ENCODE assay signal across 8 mouse cellular contexts in genomic region chr8:48221724-48222428, GRCm38 (mm10).
DNase-seq lines count a peak whose midpoint lies in the region; ATAC-seq and TF ChIP-seq lines count a peak whose summit lies in the region.

No protein-coding gene starts in this region.

- H3K4me3 ChIP-seq in lung, embryonic 14.5 days (ENCODE audit: low read depth, low read length) = peak overlapping the region; percentile 34
- H3K4me3 ChIP-seq in forebrain, embryonic 11.5 days (ENCODE audit: low read depth, low read length) = peak overlapping the region; percentile 22; the same call in 1 of the 2 replicates
- peak overlapping the region; percentile 38 for H3K4me3 ChIP-seq in kidney, embryonic 15.5 days (replicated peaks)
- H3K4me3 ChIP-seq in neural tube, embryonic 12.5 days = peak overlapping the region; percentile 16; the same call in 1 of the 2 replicates

- peak overlapping the region; percentile 55 for H3K9ac ChIP-seq in lung, embryonic 14.5 days
- H3K9ac ChIP-seq in forebrain, embryonic 11.5 days (ENCODE audit: low read length) = peak overlapping the region; percentile 41; the same call in 1 of the 2 replicates
- peak overlapping the region; percentile 39 for H3K9ac ChIP-seq in kidney, embryonic 15.5 days
- H3K9ac ChIP-seq in neural tube, embryonic 12.5 days = no peak overlapping the region

- no peak for DNase-seq in lung, embryonic 14.5 days
- no peak for DNase-seq in lung, postnatal 10 days
- peak; percentile 63 for DNase-seq in forebrain, embryonic 11.5 days (ENCODE audit: low spot score)
- no peak for DNase-seq in gastrocnemius, postnatal 10 days
- DNase-seq in spleen, postnatal 4 days (ENCODE audit: low spot score in 2 of 2) = no peak

- no peaks in the 10 kb centered on the region for H3K9me3 ChIP-seq in lung, embryonic 14.5 days (ENCODE audit: low read depth, low read length)
- H3K9me3 ChIP-seq in forebrain, embryonic 11.5 days (ENCODE audit: control insufficient read depth, low read length) = no peaks in the 10 kb centered on the region
- H3K9me3 ChIP-seq in kidney, embryonic 15.5 days (replicated peaks) = no peaks in the 10 kb centered on the region
- no peaks in the 10 kb centered on the region for H3K9me3 ChIP-seq in neural tube, embryonic 12.5 days

- no peaks in the 10 kb centered on the region for H3K36me3 ChIP-seq in lung, embryonic 14.5 days (ENCODE audit: insufficient read depth)
- H3K36me3 ChIP-seq in forebrain, embryonic 11.5 days (ENCODE audit: control insufficient read depth, insufficient read depth, low read length) = no peaks in the 10 kb centered on the region
- no peaks in the 10 kb centered on the region for H3K36me3 ChIP-seq in kidney, embryonic 15.5 days
- H3K36me3 ChIP-seq in neural tube, embryonic 12.5 days = no peaks in the 10 kb centered on the region

- TF ChIP-seq CTCF in lung, embryonic 14.5 days (IDR thresholded peaks at IDR 0.05; ENCODE audit: low read depth) = no peak

- H3K27ac ChIP-seq in lung, embryonic 14.5 days (ENCODE audit: low read depth) = no peak overlapping the region
- H3K27ac ChIP-seq in forebrain, embryonic 11.5 days (ENCODE audit: low read depth, low read length) = no peak overlapping the region
- H3K27ac ChIP-seq in kidney, embryonic 15.5 days = no peak overlapping the region
- no peak overlapping the region for H3K27ac ChIP-seq in neural tube, embryonic 12.5 days

- no peaks in the 10 kb centered on the region for H3K4me1 ChIP-seq in lung, embryonic 14.5 days (ENCODE audit: insufficient read depth)
- H3K4me1 ChIP-seq in forebrain, embryonic 11.5 days (replicated peaks; ENCODE audit: control insufficient read depth, insufficient read depth, low read length) = peaks cover 22% of the 10 kb centered on the region
- peaks cover 26% of the 10 kb centered on the region for H3K4me1 ChIP-seq in kidney, embryonic 15.5 days
- H3K4me1 ChIP-seq in neural tube, embryonic 12.5 days = peaks cover 18% of the 10 kb centered on the region

- H3K4me2 ChIP-seq in lung, embryonic 14.5 days = peak overlapping the region; percentile 68
- peak overlapping the region; percentile 51 for H3K4me2 ChIP-seq in forebrain, embryonic 11.5 days (ENCODE audit: low read depth, low read length, severe bottlenecking)
- H3K4me2 ChIP-seq in kidney, embryonic 15.5 days = peak overlapping the region; percentile 69
- H3K4me2 ChIP-seq in neural tube, embryonic 12.5 days (replicated peaks) = peak overlapping the region; percentile 62

- 9% methylated on average over 16 of the region's 16 CpGs for WGBS in lung, embryonic 14.5 days
- WGBS in forebrain, embryonic 11.5 days = 18% methylated on average over 16 of the region's 16 CpGs
- 11% methylated on average over 16 of the region's 16 CpGs for WGBS in kidney, embryonic 15.5 days
- WGBS in neural tube, embryonic 12.5 days = 25% methylated on average over 16 of the region's 16 CpGs

- ATAC-seq in lung, embryonic 14.5 days (ENCODE audit: insufficient read depth) = peak; percentile 37
- ATAC-seq in forebrain, embryonic 11.5 days (replicated peaks; ENCODE audit: low FRiP score) = peak; percentile 47
- ATAC-seq in kidney, embryonic 15.5 days (replicated peaks; ENCODE audit: low FRiP score) = peak; percentile 40
- no peak for ATAC-seq in neural tube, embryonic 12.5 days (ENCODE audit: low FRiP score, low read depth)
- no peak for ATAC-seq in monocyte, adult 5-6 weeks (replicated peaks; ENCODE audit: insufficient number of reproducible peaks, low FRiP score, low TSS enrichment, poor library complexity, severe bottlenecking)

- H3K27me3 ChIP-seq in lung, embryonic 14.5 days (ENCODE audit: insufficient read depth, low read length) = 0 out of 2 replicates have a peak, but pooled peaks cover 4% of the 10 kb centered on the region
- no peaks in the 10 kb centered on the region for H3K27me3 ChIP-seq in forebrain, embryonic 11.5 days (ENCODE audit: control insufficient read depth, insufficient read depth, low read length)
- H3K27me3 ChIP-seq in kidney, embryonic 15.5 days = peaks cover 23% of the 10 kb centered on the region
- peaks cover 11% of the 10 kb centered on the region for H3K27me3 ChIP-seq in neural tube, embryonic 12.5 days (replicated peaks)

Comparison
In these comparisons a context has a peak if more than half of its experiments do, and no peak if none do; other contexts are left out.
1. ATAC-seq: peak in lung, embryonic 14.5 days (single experiment), forebrain, embryonic 11.5 days (single experiment) and kidney, embryonic 15.5 days (single experiment); none in neural tube, embryonic 12.5 days (single experiment) and monocyte, adult 5-6 weeks (single experiment).
2. Peak in every context shown above with its lines, with median percentiles within 50 percentile points of each other: H3K4me2 ChIP-seq and H3K4me3 ChIP-seq.